In genomic region chr4:49632139-49632481, GRCm38 (mm10) we compare ENCODE assay signal across 8 mouse cellular contexts. TPM values are rescaled to one million over a fixed set of nuclear protein-coding genes. Genes with fewer than 3 reads are reported as not detected.
A peak's percentile ranks its signal among the peaks of the same experiment; 100 is the strongest.
DNase-seq lines count a peak whose midpoint lies in the region; ATAC-seq and TF ChIP-seq lines count a peak whose summit lies in the region.

No protein-coding gene starts in this region.

- H3K4me1 ChIP-seq in testis, adult 2 months (ENCODE audit: control insufficient read depth, insufficient read depth, low read length), result peaks cover 3% of the 10 kb centered on the region
- H3K4me1 ChIP-seq in liver, embryonic 11.5 days (replicated peaks; ENCODE audit: control insufficient read depth, insufficient read depth, low read length), result peaks cover 5% of the 10 kb centered on the region; the same call in 1 of the 2 replicates

- no peaks in the 10 kb centered on the region for H3K27me3 ChIP-seq in testis, adult 2 months (ENCODE audit: control insufficient read depth, insufficient read depth, low read length)
- no peaks in the 10 kb centered on the region for H3K27me3 ChIP-seq in liver, embryonic 11.5 days (replicated peaks; ENCODE audit: control insufficient read depth, insufficient read depth, low read length)

- peak; percentile 77; the same call in 1 of the 2 replicates for ATAC-seq in frontal cortex, adult (ENCODE audit: low TSS enrichment)
- ATAC-seq in liver, embryonic 11.5 days (replicated peaks; ENCODE audit: low FRiP score), result peak; percentile 66
- ATAC-seq in megakaryocyte-erythroid progenitor cell, adult 5-6 weeks (replicated peaks; ENCODE audit: low FRiP score, low TSS enrichment, poor library complexity, severe bottlenecking), result no peak; the same call in 1 of the 2 replicates

- TF ChIP-seq POLR2A in testis, adult 2 months (IDR thresholded peaks at IDR 0.05; ENCODE audit: control insufficient read depth, low read depth, low read length), result no peak

- H3K36me3 ChIP-seq in testis, adult 2 months (ENCODE audit: control insufficient read depth, insufficient read depth, low read length), result peaks cover 3% of the 10 kb centered on the region; the same call in 1 of the 2 replicates
- H3K36me3 ChIP-seq in liver, embryonic 11.5 days (ENCODE audit: control insufficient read depth, insufficient read depth, low read length), result peaks cover 15% of the 10 kb centered on the region; the same call in 1 of the 2 replicates

- H3K27ac ChIP-seq in testis, adult 2 months (ENCODE audit: control insufficient read depth, insufficient read depth, low read depth, low read length), result peak overlapping the region; percentile 75
- peak overlapping the region; percentile 66 for H3K27ac ChIP-seq in liver, embryonic 11.5 days (ENCODE audit: low read depth, low read length)

- H3K9me3 ChIP-seq in liver, embryonic 11.5 days (ENCODE audit: control insufficient read depth, low read length), result no peaks in the 10 kb centered on the region

- DNase-seq in frontal cortex, postnatal 10 days (ENCODE audit: low spot score in 2 of 2), result no peak
- no peak for DNase-seq in testis, postnatal 14 days (ENCODE audit: low spot score)
- no peak for DNase-seq in liver, embryonic 11.5 days (ENCODE audit: low spot score)
- no peak for DNase-seq in thymus, postnatal 4 days
- DNase-seq in gastrocnemius, adult 8-10 months (ENCODE audit: low spot score in 2 of 2), result no peak

- TF ChIP-seq CTCF in testis, adult 2 months (IDR thresholded peaks at IDR 0.05; ENCODE audit: control insufficient read depth, insufficient read depth, insufficient replicate concordance, low read depth, low read length), result no peak

- H3K4me2 ChIP-seq in liver, embryonic 11.5 days, result peak overlapping the region; percentile 69

- peak overlapping the region; percentile 79 for H3K9ac ChIP-seq in liver, embryonic 11.5 days (ENCODE audit: low read depth, low read length)

- peak overlapping the region; percentile 91 for H3K4me3 ChIP-seq in testis, adult 2 months (ENCODE audit: control insufficient read depth, low read depth, low read length)
- H3K4me3 ChIP-seq in liver, embryonic 11.5 days (ENCODE audit: low read depth, low read length), result peak overlapping the region; percentile 83

- WGBS in liver, embryonic 11.5 days, result under 1% methylated on average over 30 of the region's 30 CpGs

RNA-seq across cellular contexts. Expression of gene Rnf20, which starts 0.3 kb away (rescaled TPM):
- 9.5 and 11.7 TPM in 2 replicates for polyA plus RNA-seq in testis, adult 2 months (2012; rRNA removed)
- 39.0 and 43.1 TPM in 2 replicates for polyA plus RNA-seq in liver, embryonic 11.5 days (2014; fragmentation: Nextera tagmentation; extraction: Ambion mirVana)
- total RNA-seq in megakaryocyte-erythroid progenitor cell, adult 5-6 weeks (2014; fragmentation: Nextera tagmentation), result 62.2 and 66.1 TPM in 2 replicates
- total RNA-seq in megakaryocyte-erythroid progenitor cell, adult 5-6 weeks (2017), result 153 and 170 TPM in 2 replicates
- 10 to 100 TPM; 23.0 to 36.2 (median 30.3) TPM for total RNA-seq in gastrocnemius, adult 8-10 months (2022)

RNA-seq across cellular contexts. Expression of gene Tmem246, which starts 34.4 kb away (rescaled TPM):
- polyA plus RNA-seq in testis, adult 2 months (2012; rRNA removed), result 69.1 and 104 TPM in 2 replicates
- polyA plus RNA-seq in liver, embryonic 11.5 days (2014; fragmentation: Nextera tagmentation; extraction: Ambion mirVana), result 17.4 and 17.8 TPM in 2 replicates
- total RNA-seq in megakaryocyte-erythroid progenitor cell, adult 5-6 weeks (2014; fragmentation: Nextera tagmentation), result 1.7 and 2.1 TPM in 2 replicates
- total RNA-seq in megakaryocyte-erythroid progenitor cell, adult 5-6 weeks (2017), result 3.0 and 3.3 TPM in 2 replicates
- total RNA-seq in gastrocnemius, adult 8-10 months (2022), result 10 to 100 TPM; 27.0 to 35.1 (median 31.5) TPM

RNA-seq across cellular contexts. Expression of gene Ppp3r2, which starts 49.7 kb away (rescaled TPM):
- polyA plus RNA-seq in testis, adult 2 months (2012; rRNA removed), result 135 and 153 TPM in 2 replicates
- polyA plus RNA-seq in liver, embryonic 11.5 days (2014; fragmentation: Nextera tagmentation; extraction: Ambion mirVana), result 0.11 TPM in 1 of 2 replicates, not detected in the other
- total RNA-seq in megakaryocyte-erythroid progenitor cell, adult 5-6 weeks (2014; fragmentation: Nextera tagmentation), result not detected in 2 replicates
- total RNA-seq in megakaryocyte-erythroid progenitor cell, adult 5-6 weeks (2017), result not detected in 2 replicates
- total RNA-seq in gastrocnemius, adult 8-10 months (2022), result not detected

Comparison
In these comparisons a context has a peak if more than half of its experiments do, and no peak if none do; other contexts are left out.
1. RNA of gene Tmem246, which starts 34.4 kb away (total RNA-seq): 27.0 to 35.1 TPM in gastrocnemius, adult 8-10 months; 1.7 to 3.3 TPM in megakaryocyte-erythroid progenitor cell, adult 5-6 weeks; every median in the first group is over 4 times any median in the second.